Mouse (Mus musculus) bone marrow, adult 2 months (tissue): ENCODE measurements around the gene Mbl1. TPM values are rescaled to one million over a fixed set of nuclear protein-coding genes. Genes with fewer than 3 reads are reported as not detected.

Experiments used
- H3K27ac ChIP-seq: fragments of 200-500 bp; 2 replicates; pipeline ENCODE4 v1.5.1; 2012; ENCODE audit warnings: low read depth, mild to moderate bottlenecking, control low read depth, inconsistent platforms, low read length; ENCODE audit not compliant: control insufficient read depth, poor library complexity, insufficient read depth
- H3K4me1 ChIP-seq: fragments of 200-500 bp; 2 replicates; pipeline ENCODE4 v1.6.1; 2011; ENCODE audit warnings: low read length; ENCODE audit not compliant: control insufficient read depth, insufficient read depth
- H3K4me3 ChIP-seq: fragments of 200-500 bp; replicated peaks from 2 replicates; pipeline ENCODE3; 2011; ENCODE audit warnings: mild to moderate bottlenecking, low read depth, low read length, control low read depth; ENCODE audit not compliant: control insufficient read depth
- CTCF ChIP-seq: fragments of 200-500 bp; IDR thresholded peaks from 2 replicates; pipeline ENCODE4 v1.5.1; 2011; ENCODE audit warnings: low read length, control low read depth; ENCODE audit not compliant: control insufficient read depth, insufficient read depth
- POLR2A ChIP-seq: fragments of 200-500 bp; IDR thresholded peaks from 2 replicates; pipeline ENCODE4 v1.6.1; 2011; ENCODE audit warnings: low read depth, mild to moderate bottlenecking, control low read depth, low read length, borderline replicate concordance; ENCODE audit not compliant: control insufficient read depth
- WGBS: fragments of 180-500 bp; shearing (Covaris S2); methylation state at CpG from one replicate; pipeline ENCODE4 v1.1.7; 2018; 5-methylcytosine and 5-hydroxymethylcytosine counted together
- polyA plus RNA-seq: library from polyadenylated mRNA; stranded (reverse); fragments of >200 nt; gene quantifications from 2 replicates; pipeline ENCODE4 v1.2.4, GENCODE M21; 2011; ENCODE audit warnings: low replicate concordance; ENCODE audit not compliant: missing spikeins, insufficient read depth, insufficient read length

Gene Mbl1
- polyA plus RNA-seq = 1.1 TPM in 1 of 2 replicates, not detected in the other

DNA sequence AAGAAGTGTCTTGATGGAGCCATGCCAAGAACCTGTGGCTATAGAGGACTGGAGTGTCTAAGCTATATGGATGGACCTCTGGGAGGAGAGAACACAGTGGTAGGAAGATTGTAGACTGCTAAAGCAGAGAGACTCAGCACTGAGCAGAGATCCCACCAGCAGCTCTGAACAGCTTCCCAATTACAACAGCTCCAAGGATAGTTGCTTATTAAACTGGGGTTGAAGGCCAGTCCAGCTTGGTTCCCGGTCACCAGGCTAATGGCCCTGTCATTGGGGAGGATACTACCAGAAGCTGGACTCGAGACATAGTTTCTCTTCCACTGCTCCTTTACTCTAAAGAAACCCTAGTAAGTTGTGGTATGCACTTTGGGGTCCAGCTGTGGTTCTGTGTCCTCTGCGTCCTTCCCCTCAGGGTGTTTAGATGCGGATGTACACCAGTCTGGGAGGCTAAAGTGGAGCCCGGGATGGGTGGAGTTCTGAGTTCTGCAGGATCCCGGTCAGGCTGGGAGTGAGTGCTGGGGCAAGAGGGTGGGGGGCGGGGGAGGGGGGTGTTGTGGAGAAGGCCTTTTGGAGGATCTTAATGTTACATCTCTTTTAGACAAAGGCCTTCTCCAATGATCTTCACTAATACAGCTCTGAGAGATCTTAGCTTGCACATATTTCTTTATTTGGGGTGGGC, at the start of gene Mbl1:
Gene Mbl1 (plus strand): TSS at position 239 of the 679 bp plus-strand sequence.
- 79% methylated on average over 7 of the region's 7 CpGs for WGBS
- Histone ChIP-seq H3K27ac (no peak within 1 kb of the TSS), H3K4me3 (no peak within 1 kb of the TSS), H3K4me1 (no peaks in the 10 kb centered on the region)
- TF ChIP-seq CTCF (no peak), POLR2A (no peak)

DNA sequence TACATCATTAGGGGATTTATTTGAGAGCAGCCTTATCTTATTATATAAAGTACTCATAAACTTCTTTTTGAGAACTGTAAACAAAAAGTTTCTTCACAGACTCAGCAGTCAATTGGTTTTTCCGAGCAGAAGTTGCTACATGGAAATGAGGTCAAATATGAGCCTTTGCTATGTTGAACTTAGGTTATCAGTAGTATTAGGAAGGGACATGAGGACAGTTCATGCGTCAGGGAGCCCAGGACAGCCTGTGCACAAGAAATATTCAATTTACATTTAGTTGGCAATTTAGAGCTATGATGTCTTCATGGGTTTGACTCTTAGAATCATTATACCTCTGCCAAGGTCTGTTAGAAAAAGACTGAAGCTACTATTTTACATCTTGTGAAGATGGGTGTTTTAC, 49.0 kb upstream of the Mbl1 start:
- H3K27ac ChIP-seq = no peak overlapping the region

DNA sequence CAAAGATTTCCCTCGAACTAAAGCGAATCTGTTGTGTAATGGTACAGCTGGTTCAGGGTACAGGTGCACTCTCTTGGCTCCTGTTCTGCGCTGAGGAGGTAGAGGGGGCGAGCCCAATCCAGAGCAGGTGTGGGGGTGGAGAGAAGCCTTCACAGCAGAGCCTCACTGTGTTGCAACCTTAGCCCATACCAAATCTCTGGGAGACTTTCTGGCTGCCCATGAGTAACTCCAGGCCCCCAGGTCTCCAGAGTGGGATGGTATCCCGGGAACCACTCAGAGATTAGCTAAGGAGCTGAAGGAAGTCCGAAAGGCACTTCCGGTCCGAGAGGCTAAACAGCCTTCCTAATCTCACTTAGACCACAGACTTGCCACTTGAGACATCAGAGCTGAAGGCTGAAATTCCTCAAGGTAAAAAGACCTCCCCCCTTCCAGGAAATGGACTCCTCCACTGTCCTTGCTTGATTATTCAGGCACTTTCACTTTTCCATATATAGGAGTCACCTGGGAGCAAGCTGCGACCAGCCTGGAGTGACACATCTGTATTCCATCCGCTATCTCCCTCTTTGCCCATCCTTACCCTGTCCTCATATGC, 46.3 kb upstream of the Mbl1 start, which contains the start of gene Mat1a:
Gene Mat1a (plus strand): TSS at position 183 of the 592 bp plus-strand sequence.
- Histone ChIP-seq H3K4me3 (no peak within 1 kb of the TSS), H3K4me1 (no peaks in the 10 kb centered on the region), H3K27ac (no peak within 1 kb of the TSS)
- WGBS = 65% methylated on average over 10 of the region's 10 CpGs
- TF ChIP-seq POLR2A = no peak
- TF ChIP-seq CTCF = no peak

More for the DNA sequence above, 49.0 kb upstream of the Mbl1 start:
- Histone ChIP-seq H3K4me1 (no peaks in the 10 kb centered on the region), H3K4me3 (no peak overlapping the region)
- TF ChIP-seq CTCF = no peak
- no peak for TF ChIP-seq POLR2A
- WGBS = 73% methylated on average over 2 of the region's 2 CpGs

DNA sequence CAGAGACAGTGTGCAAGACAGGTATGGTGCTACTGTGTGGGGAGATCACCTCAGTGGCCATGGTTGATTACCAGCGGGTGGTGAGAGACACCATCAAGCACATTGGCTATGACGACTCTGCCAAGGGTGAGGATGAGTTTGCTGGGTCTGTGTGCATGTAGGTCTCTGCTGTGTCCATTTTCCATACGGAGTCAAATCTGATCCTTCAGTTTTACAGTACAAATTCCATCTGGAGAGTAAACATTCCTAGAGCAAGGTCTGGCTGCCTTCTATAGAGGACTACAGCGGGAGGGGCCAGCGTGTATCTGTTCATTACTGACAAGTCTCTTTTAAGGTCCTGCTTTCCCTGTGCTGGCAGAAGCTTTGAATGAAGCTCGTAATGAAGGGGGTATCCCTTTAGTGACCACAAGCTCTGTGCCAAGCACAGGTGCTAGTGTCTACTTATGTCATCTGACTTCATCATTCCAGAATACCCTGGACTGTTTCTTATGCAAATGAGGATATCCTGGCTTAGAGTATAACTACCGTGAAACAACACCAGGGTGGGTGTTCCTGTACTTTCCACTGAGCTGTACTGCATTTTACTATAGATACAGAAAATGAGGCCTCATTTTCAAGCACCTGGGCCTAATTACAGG, 40.1 kb upstream of the Mbl1 start:
- Histone ChIP-seq H3K4me1 (no peaks in the 10 kb centered on the region), H3K4me3 (no peak overlapping the region), H3K27ac (no peak overlapping the region)
- TF ChIP-seq POLR2A = no peak
- 77% methylated on average over 7 of the region's 7 CpGs for WGBS

DNA sequence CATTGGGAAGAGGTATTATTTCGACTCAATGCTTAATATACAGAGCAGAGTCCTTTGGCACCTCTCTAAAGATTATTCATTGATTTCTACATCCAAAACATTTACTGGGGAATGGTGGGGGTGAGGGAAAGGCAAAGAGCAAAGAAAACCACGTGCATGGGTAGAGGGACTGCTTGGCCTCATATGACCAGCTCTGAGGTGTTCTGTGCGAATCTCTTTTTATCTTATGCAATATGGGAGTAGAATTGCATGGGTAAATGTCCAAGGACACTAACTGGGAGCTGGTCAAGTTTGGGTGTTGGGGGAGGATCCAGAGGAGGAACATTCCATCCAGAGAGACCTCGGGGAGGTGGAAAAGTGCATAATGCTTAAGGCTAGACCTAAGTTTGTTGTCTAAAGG, 38.3 kb upstream of the Mbl1 start:
- H3K4me3 ChIP-seq = no peak overlapping the region
- 66% methylated on average over 4 of the region's 4 CpGs for WGBS
- no peaks in the 10 kb centered on the region for H3K4me1 ChIP-seq
- TF ChIP-seq POLR2A = no peak
- no peak for TF ChIP-seq CTCF
- no peak overlapping the region for H3K27ac ChIP-seq

DNA sequence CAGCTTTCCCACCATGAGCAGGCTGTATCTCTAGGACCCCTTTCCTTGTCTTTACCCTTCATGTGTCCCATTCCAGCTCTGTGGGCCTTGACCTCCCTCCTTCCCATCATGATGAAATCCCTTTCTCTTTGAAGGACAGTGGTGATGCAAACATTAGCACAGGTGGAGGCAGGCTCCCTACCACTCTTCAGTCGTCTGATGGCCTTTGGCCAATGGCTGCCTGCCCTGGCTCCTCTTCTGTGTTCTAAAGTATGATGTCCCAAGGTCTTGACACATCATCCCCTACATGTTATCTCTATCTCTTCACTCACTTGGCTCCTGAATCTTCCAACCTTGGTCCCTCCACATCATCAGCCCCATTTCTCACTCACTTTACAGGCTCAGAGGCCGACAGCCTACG, 35.0 kb upstream of the Mbl1 start:
- TF ChIP-seq POLR2A = no peak
- TF ChIP-seq CTCF = no peak
- H3K27ac ChIP-seq = no peak overlapping the region
- WGBS = 78% methylated on average over 3 of the region's 3 CpGs

DNA sequence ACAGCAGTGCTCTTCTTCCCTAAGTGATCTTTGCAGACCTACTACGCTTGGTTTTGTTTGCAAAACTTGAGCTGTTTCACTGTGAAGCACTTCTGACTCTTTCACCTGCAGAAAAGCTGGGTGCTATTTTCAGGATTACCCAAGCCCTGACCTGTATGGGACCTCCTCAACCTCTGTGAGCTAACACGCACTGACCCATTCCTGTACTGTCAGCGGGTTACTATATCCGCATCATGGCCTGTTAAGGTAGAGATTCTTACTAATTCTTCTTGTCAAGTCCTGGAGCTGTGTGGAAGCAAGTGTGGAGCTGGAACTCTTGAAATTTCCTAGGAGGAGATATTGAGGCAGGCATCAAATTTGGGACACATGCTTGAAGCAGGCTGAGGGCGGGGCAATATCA, 26.6 kb upstream of the Mbl1 start:
- no peak for TF ChIP-seq CTCF
- TF ChIP-seq POLR2A = no peak
- 77% methylated on average over 5 of the region's 5 CpGs for WGBS
- no peaks in the 10 kb centered on the region for H3K4me1 ChIP-seq

More for the DNA sequence above, 35.0 kb upstream of the Mbl1 start:
- Histone ChIP-seq H3K4me3 (no peak overlapping the region), H3K4me1 (no peaks in the 10 kb centered on the region)

DNA sequence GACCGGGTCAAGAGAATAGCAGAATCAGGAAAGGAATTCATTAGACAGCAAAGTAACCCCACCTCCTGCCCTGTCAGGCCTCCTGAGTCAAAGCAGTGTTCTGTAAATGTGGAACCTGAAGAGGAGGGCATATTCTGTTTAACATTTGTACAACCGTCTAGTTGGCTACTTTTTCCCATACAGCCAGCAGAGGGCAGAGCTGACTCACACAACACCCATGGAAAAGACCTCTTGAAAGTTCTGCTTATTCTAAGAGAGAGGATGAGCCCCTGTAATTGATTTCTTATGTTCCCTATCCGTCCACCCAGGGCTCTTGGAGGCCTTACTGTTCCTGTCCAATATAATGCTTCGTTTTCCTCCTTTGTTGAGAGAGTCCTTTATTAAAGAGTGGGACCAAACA, 23.3 kb upstream of the Mbl1 start:
- 19% methylated on average over 4 of the region's 4 CpGs for WGBS

More for the DNA sequence above, 26.6 kb upstream of the Mbl1 start:
- no peak overlapping the region for H3K27ac ChIP-seq
- no peak overlapping the region for H3K4me3 ChIP-seq

DNA sequence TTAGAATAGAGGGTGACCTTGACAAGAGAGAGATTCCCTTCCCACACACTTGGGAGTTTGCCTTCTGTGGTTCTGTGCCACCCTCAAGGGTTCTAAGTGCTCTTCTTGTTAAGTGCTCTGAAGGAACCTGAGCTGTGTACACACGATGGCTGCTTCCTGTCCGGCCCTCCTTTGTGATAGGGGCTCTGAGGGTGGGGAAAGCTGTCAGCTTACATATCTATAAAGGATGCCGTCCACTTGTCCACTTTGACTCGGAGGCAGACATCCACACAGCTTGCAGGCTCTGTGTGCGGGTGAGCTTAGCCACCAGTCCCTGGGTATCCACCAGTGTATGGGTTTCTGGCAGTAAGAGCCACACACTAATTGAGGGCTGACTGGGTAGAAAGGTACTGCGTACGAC, 19.7 kb upstream of the Mbl1 start, which contains the start of gene Sftpa1:
Gene Sftpa1 (plus strand): TSS at position 243 of the 400 bp plus-strand sequence.
- WGBS = 74% methylated on average over 7 of the region's 7 CpGs
- H3K4me1 ChIP-seq = no peaks in the 10 kb centered on the region
- TF ChIP-seq POLR2A (no peak), CTCF (no peak)
- H3K4me3 ChIP-seq = no peak within 1 kb of the TSS
- H3K27ac ChIP-seq = no peak within 1 kb of the TSS

More for the DNA sequence above, 23.3 kb upstream of the Mbl1 start:
- Histone ChIP-seq H3K4me1 (no peaks in the 10 kb centered on the region), H3K27ac (no peak overlapping the region), H3K4me3 (no peak overlapping the region)
- TF ChIP-seq CTCF (no peak), POLR2A (no peak)
